Mouse (Mus musculus) bone marrow, adult 2 months (tissue): ENCODE data around the gene Myh11.

ENCODE experiments used
- CTCF ChIP-seq: fragments of 200-500 bp; IDR thresholded peaks from 2 replicates; pipeline ENCODE4 v1.5.1; 2011; ENCODE audit warnings: low read length, control low read depth; ENCODE audit not compliant: control insufficient read depth, insufficient read depth
- POLR2A ChIP-seq: fragments of 200-500 bp; IDR thresholded peaks from 2 replicates; pipeline ENCODE4 v1.6.1; 2011; ENCODE audit warnings: low read depth, mild to moderate bottlenecking, control low read depth, low read length, borderline replicate concordance; ENCODE audit not compliant: control insufficient read depth

GRCm38 (mm10) chr16:14169706-14170105, 121.5 kb downstream of the Myh11 start:
- TF ChIP-seq CTCF (no peak), POLR2A (no peak)
